Mouse (Mus musculus) left cerebral cortex, postnatal 36 days (tissue): ENCODE results near the gene Foxr1. TPM values are rescaled to one million over a fixed set of nuclear protein-coding genes. Genes with fewer than 3 reads are reported as not detected.

Source experiments
- DNase-seq, 2 experiments: peaks; one replicate each; pipeline ENCODE4 v3.0.0; 2021 to 2022; ENCODE audit warnings: low spot score in 2 of 2, mixed read lengths in 1 of 2
- intact Hi-C: fragments of 180-260 bp; cut with DNase I; formaldehyde crosslinking; loops from one replicate; pipeline ENCODE4 v1.15.1; 2025
- microRNA-seq: library from miRNA; unstranded; fragments of <30 nt; microRNA quantifications from one replicate; pipeline ENCODE4 v1.2.0, GENCODE M21; 2022
- total RNA-seq, 2 experiments: library from RNA; stranded (reverse); gene quantifications; 2 replicates each; pipeline ENCODE4 v1.2.3; 2021

The Foxr1 gene
- total RNA-seq, 2 experiments from 2014 or later = not detected

GRCm38 (mm10) chr9:44391466-44391865 lies 49.5 kb downstream of the Foxr1 start:
- intact Hi-C loops = loop anchor here (5.0 to 10.0 kb wide), 2 partner anchors 264 to 407 kb away; no protein-coding TSS in a partner anchor

GRCm38 (mm10) chr9:44389273-44389672 lies 51.7 kb downstream of the Foxr1 start:
- DNase-seq = no peak
- intact Hi-C loops = no loop called here

More at GRCm38 (mm10) chr9:44391466-44391865, 49.5 kb downstream of the Foxr1 start:
- peak; percentile 33 to 46 for DNase-seq

GRCm38 (mm10) chr9:44387221-44387620 lies 53.7 kb downstream of the Foxr1 start:
- no peak for DNase-seq
- intact Hi-C loops = no loop called here

- DNase-seq = no peak
- intact Hi-C loops = no loop called here
Measured at GRCm38 (mm10) chr9:44384596-44384995, 56.3 kb downstream of the Foxr1 start.

Small RNA genes within 50 kb of the gene (microRNA-seq; reads per million reads assigned to microRNA genes)
- 0.76 reads per million for gene Mir7085

Other genes starting within 250 kb of the Foxr1 start
- 10 to 100 TPM; 45.2 to 65.1 TPM for gene Cbl, start 207.1 kb downstream of the Foxr1 start, total RNA-seq
- 1 to 10 TPM; 1.3 to 2.7 TPM for gene Ccdc153, start 200.5 kb downstream of the Foxr1 start, total RNA-seq
- under 1 TPM; 0.57 to 0.82 TPM for gene Pdzd3, start 189.7 kb downstream of the Foxr1 start, total RNA-seq
- 10 to 100 TPM; 12.1 to 14.1 TPM for gene Nlrx1, start 172.5 kb downstream of the Foxr1 start, total RNA-seq
- gene Abcg4, start 152.5 kb downstream of the Foxr1 start, total RNA-seq = 10 to 100 TPM; 56.6 to 65.0 TPM
- 10 to 100 TPM; 24.4 to 31.8 TPM for gene Hinfp, start 135.5 kb downstream of the Foxr1 start, total RNA-seq
- 100 to 1,000 TPM; 213 to 219 TPM for gene C2cd2l, start 120.9 kb downstream of the Foxr1 start, total RNA-seq
- 10 to 100 TPM; 12.3 to 15.8 TPM for gene Dpagt1, start 115.1 kb downstream of the Foxr1 start, total RNA-seq
- gene H2afx, start 106.4 kb downstream of the Foxr1 start, total RNA-seq = 10 to 100 TPM; 53.2 to 62.5 TPM
- gene Hmbs, start 96.9 kb downstream of the Foxr1 start, total RNA-seq = 10 to 100 TPM; 17.9 to 18.0 TPM
- gene Vps11, start 79.5 kb downstream of the Foxr1 start, total RNA-seq = 10 to 100 TPM; 52.5 to 55.5 TPM
- 100 to 1,000 TPM; 113 to 146 TPM for gene Hyou1, start 61.6 kb downstream of the Foxr1 start, total RNA-seq
- 10 to 100 TPM; 27.6 to 33.4 TPM for gene Slc37a4, start 44.3 kb downstream of the Foxr1 start, total RNA-seq
- 100 to 1,000 TPM; 631 to 695 TPM for gene Rps25, start 34.0 kb downstream of the Foxr1 start, total RNA-seq
- 10 to 100 TPM; 67.0 to 69.5 TPM for gene Trappc4, start 33.5 kb downstream of the Foxr1 start, total RNA-seq
- 10 to 100 TPM; 17.6 to 20.7 TPM for gene Ccdc84, start 22.6 kb downstream of the Foxr1 start, total RNA-seq
- gene Upk2, start 13.8 kb upstream of the Foxr1 start, total RNA-seq = not detected
- gene Bcl9l, start 41.7 kb upstream of the Foxr1 start, total RNA-seq = 10 to 100 TPM; 58.1 to 70.0 TPM
- gene Cxcr5, start 120.7 kb upstream of the Foxr1 start, total RNA-seq = not detected
- gene Ddx6, start 163.8 kb upstream of the Foxr1 start, total RNA-seq = 100 to 1,000 TPM; 128 to 140 TPM
- gene Treh, start 232.1 kb upstream of the Foxr1 start, total RNA-seq = under 1 TPM in 1 of 2 experiments, not detected in 1; 0.27 TPM